Mouse (Mus musculus): Measurements from ENCODE around the gene Slc41a2. TPM values are rescaled to one million over a fixed set of nuclear protein-coding genes. Genes with fewer than 3 reads are reported as not detected.
A peak's percentile ranks its signal among the peaks of the same experiment; 100 is the strongest.

Slc41a2 gene
- polyA plus RNA-seq, 2 experiments = 1.7 to 2.3 TPM

GRCm38 (mm10) chr10:83182573-83182960 lies 155.1 kb downstream of the Slc41a2 start:
- ATAC-seq (ENCODE audit: low FRiP score, low read depth) (no peak), DNase-seq (ENCODE audit: low spot score) (peak; percentile 70)
- H3K9me3 ChIP-seq (ENCODE audit: control insufficient read depth, low read length) = 0 out of 2 replicates have a peak, but pooled peaks cover 5% of the 10 kb centered on the region
- no peak overlapping the region for H3K4me3 ChIP-seq (replicated peaks; ENCODE audit: low read length)
- H3K4me2 ChIP-seq (replicated peaks; ENCODE audit: low read depth, low read length, severe bottlenecking) = no peak overlapping the region
- WGBS = 36% methylated on average over 8 of the region's 8 CpGs
- no peaks in the 10 kb centered on the region for H3K36me3 ChIP-seq (ENCODE audit: control insufficient read depth, insufficient read depth, low read length)
- H3K9ac ChIP-seq (ENCODE audit: low read depth, low read length, severe bottlenecking) = no peak overlapping the region
- TF ChIP-seq POLR2A (IDR thresholded peaks at IDR 0.05; ENCODE audit: borderline replicate concordance, extremely low read depth, insufficient read depth, insufficient read length) = no peak
- no peaks in the 10 kb centered on the region for H3K27me3 ChIP-seq (ENCODE audit: control insufficient read depth, insufficient read depth, low read length)
- H3K4me1 ChIP-seq (ENCODE audit: control insufficient read depth, insufficient read depth, low read length) = peaks cover 18% of the 10 kb centered on the region
- H3K27ac ChIP-seq (replicated peaks; ENCODE audit: low read depth, low read length) = no peak overlapping the region

- Histone ChIP-seq H3K4me2 (replicated peaks; ENCODE audit: low read depth, low read length, severe bottlenecking) (no peak overlapping the region), H3K27ac (replicated peaks; ENCODE audit: low read depth, low read length) (no peak overlapping the region), H3K27me3 (ENCODE audit: control insufficient read depth, insufficient read depth, low read length) (no peaks in the 10 kb centered on the region), H3K4me1 (ENCODE audit: control insufficient read depth, insufficient read depth, low read length) (peaks cover 18% of the 10 kb centered on the region), H3K9me3 (ENCODE audit: control insufficient read depth, low read length) (0 out of 2 replicates have a peak, but pooled peaks cover 5% of the 10 kb centered on the region), H3K4me3 (replicated peaks; ENCODE audit: low read length) (no peak overlapping the region), H3K36me3 (ENCODE audit: control insufficient read depth, insufficient read depth, low read length) (no peaks in the 10 kb centered on the region), H3K9ac (ENCODE audit: low read depth, low read length, severe bottlenecking) (no peak overlapping the region)
- DNase-seq (ENCODE audit: low spot score) (no peak), ATAC-seq (ENCODE audit: low FRiP score, low read depth) (no peak)
- WGBS = 58% methylated on average over 15 of the region's 15 CpGs
- no peak for TF ChIP-seq POLR2A (IDR thresholded peaks at IDR 0.05; ENCODE audit: borderline replicate concordance, extremely low read depth, insufficient read depth, insufficient read length)
Measured at GRCm38 (mm10) chr10:83181831-83182572, 155.7 kb downstream of the Slc41a2 start.

Other genes with a start within 250 kb of the Slc41a2 start
- gene D10Wsu102e, start 22.3 kb upstream of the Slc41a2 start, polyA plus RNA-seq (2012; rRNA removed) = 0.64 and 0.69 TPM in 2 replicates
- 0.63 and 0.65 TPM in 2 replicates for gene D10Wsu102e, start 22.3 kb upstream of the Slc41a2 start, polyA plus RNA-seq (2014; fragmentation: Nextera tagmentation; extraction: Ambion mirVana)
- 5.9 and 6.2 TPM in 2 replicates for gene Aldh1l2, start 196.3 kb upstream of the Slc41a2 start, polyA plus RNA-seq (2012; rRNA removed)
- gene Aldh1l2, start 196.3 kb upstream of the Slc41a2 start, polyA plus RNA-seq (2014; fragmentation: Nextera tagmentation; extraction: Ambion mirVana) = 3.4 and 5.5 TPM in 2 replicates
- 14.2 and 16.4 TPM in 2 replicates for gene Washc4, start 205.9 kb upstream of the Slc41a2 start, polyA plus RNA-seq (2012; rRNA removed)
- gene Washc4, start 205.9 kb upstream of the Slc41a2 start, polyA plus RNA-seq (2014; fragmentation: Nextera tagmentation; extraction: Ambion mirVana) = 36.2 and 39.3 TPM in 2 replicates